Mouse (Mus musculus) ES-Bruce4 (cell line): Measurements from ENCODE around the gene Gins2.

Experiments used
- CTCF ChIP-seq: IDR thresholded peaks from one replicate; pipeline ENCODE4 v1.8.1; 2011; ENCODE audit warnings: low read depth, low read length
- EP300 ChIP-seq: IDR thresholded peaks from 2 replicates; pipeline ENCODE4 v1.6.1; 2011; ENCODE audit warnings: low read depth, low read length; ENCODE audit not compliant: insufficient read depth
- POLR2A ChIP-seq: IDR thresholded peaks from one replicate; pipeline ENCODE4 v1.8.1; 2011; ENCODE audit warnings: low read length; ENCODE audit not compliant: insufficient read depth

DNA sequence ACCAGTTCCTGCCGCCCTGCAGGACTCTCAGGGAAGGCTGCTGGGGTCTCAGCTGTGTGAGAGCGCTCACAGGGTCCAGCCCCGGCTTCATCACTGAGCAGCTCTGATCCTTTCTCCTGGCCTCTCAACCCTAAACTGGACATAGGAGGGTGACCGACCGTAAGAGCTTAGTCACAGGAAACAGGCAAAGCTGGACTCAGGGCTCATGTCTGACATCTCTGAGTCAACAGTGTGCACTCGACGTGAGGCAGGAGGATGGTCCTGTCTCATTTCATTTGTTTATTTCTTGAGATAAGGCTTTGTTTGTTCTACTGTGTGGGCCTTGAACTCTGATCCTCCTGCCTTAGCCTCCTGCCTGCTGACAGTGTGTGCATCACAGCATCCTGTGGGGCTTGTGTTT is 31.3 kb upstream of the Gins2 start:
- no peak for TF ChIP-seq CTCF
- no peak for TF ChIP-seq POLR2A
- no peak for TF ChIP-seq EP300
